Mouse (Mus musculus): ENCODE results near the gene Zfp933. TPM values are rescaled to one million over a fixed set of nuclear protein-coding genes. Genes with fewer than 3 reads are reported as not detected.
"Not testable (repeated sequence)": the region's sequence is repeated elsewhere in the genome, so short reads cannot be mapped to it uniquely, and the experiment has no call there.

The Zfp933 gene
- polyA plus RNA-seq, 1 experiment from 2014 or later: 4.5 TPM

DNA sequence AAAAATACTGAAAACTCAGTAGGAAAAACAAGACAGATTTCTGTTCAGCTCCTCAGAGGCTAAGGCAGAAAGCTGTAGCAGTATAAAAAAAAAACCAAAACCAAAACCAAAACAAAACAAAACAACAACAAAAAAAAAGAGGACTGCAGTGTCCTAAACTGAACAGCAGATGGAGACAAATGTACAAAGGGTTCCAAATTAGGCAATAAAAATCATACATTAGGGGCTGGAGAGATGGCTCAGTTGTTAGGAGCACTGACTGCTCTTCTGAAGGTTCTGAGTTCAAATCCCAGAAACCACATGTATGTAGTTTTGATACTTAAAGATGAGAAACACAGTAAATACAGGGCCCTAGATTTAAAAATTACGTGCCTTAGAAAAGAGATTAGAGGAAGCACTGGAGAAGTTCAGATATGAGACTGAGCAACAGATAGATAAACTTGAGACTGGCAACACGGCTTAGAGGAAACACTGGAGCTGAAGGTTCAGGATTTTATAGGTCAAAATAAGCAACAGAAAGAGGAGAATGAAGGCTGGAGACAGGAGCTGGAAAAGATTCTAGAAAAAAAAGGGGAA lies 33.5 kb downstream of the Zfp933 start:
- DNase-seq (peak; percentile 19), ATAC-seq (ENCODE audit: insufficient read depth) (no peak)
- no peak overlapping the region for H3K9ac ChIP-seq
- H3K27me3 ChIP-seq (ENCODE audit: insufficient read depth, low read length): no peaks in the 10 kb centered on the region
- no peak overlapping the region for H3K27ac ChIP-seq (ENCODE audit: low read depth)
- H3K4me3 ChIP-seq (ENCODE audit: low read depth, low read length): no peak overlapping the region
- H3K4me2 ChIP-seq: no peak overlapping the region
- 69% methylated on average over 2 of the region's 2 CpGs for WGBS
- peak; percentile 26 for TF ChIP-seq CTCF (IDR thresholded peaks at IDR 0.05; ENCODE audit: low read depth)
- H3K36me3 ChIP-seq (ENCODE audit: insufficient read depth): no peaks in the 10 kb centered on the region
- H3K4me1 ChIP-seq (ENCODE audit: insufficient read depth): no peaks in the 10 kb centered on the region
- H3K9me3 ChIP-seq (ENCODE audit: low read depth, low read length): peaks cover 3% of the 10 kb centered on the region; the same call in 1 of the 2 replicates

DNA sequence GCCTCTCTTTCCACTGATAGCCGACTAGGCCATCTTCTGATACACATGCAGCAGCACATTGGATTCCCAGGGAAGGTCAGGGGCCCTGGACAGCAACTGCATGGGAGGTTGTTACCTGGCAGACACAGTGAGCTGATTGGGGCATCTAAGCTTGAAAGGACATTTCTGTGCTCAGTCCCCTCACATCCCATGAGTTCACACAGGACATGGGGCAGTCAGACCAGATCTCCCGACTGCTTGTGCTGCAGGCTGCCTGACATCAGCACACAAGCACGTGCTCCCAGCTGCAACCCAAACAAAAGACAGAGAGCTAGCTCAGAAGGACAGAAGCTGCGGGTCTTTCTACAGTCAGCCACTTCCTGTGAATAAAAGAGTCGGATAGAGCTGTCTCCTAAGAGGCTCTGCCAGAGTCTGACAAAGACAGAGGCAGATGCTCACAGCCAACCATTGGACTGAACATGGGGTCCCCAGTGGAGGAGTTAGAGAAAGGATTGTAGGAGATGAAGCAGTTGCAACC lies 34.9 kb downstream of the Zfp933 start:
- DNase-seq: no peak
- no peaks in the 10 kb centered on the region for H3K4me1 ChIP-seq (ENCODE audit: insufficient read depth)
- no peak for TF ChIP-seq CTCF (IDR thresholded peaks at IDR 0.05; ENCODE audit: low read depth)
- no peaks in the 10 kb centered on the region for H3K9me3 ChIP-seq (ENCODE audit: low read depth, low read length)
- H3K9ac ChIP-seq: no peak overlapping the region
- WGBS: 42% methylated on average over 5 of the region's 5 CpGs
- no peaks in the 10 kb centered on the region for H3K27me3 ChIP-seq (ENCODE audit: insufficient read depth, low read length)
- no peaks in the 10 kb centered on the region for H3K36me3 ChIP-seq (ENCODE audit: insufficient read depth)
- H3K4me2 ChIP-seq: no peak overlapping the region
- no peak for ATAC-seq (ENCODE audit: insufficient read depth)
- no peak overlapping the region for H3K4me3 ChIP-seq (ENCODE audit: low read depth, low read length)
- no peak overlapping the region for H3K27ac ChIP-seq (ENCODE audit: low read depth)

DNA sequence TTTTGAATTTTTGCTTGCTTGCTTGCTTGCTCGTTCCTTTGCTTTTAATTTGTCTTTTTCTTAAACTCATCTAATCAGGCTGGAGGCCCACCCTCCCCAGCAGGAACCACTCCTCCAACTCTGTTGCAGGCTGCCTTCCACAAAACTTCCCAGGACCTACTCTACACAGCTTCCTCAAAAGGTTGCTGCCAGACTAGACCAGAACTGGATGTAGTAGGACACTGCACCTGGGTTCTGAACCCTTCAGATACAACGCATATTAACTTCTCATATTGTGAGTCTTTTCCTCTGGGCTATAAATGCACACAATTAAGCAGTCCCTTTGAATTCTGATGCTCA lies 38.2 kb downstream of the Zfp933 start:
- not testable (repeated sequence) for H3K27me3 ChIP-seq (ENCODE audit: insufficient read depth, low read length); H3K9me3 ChIP-seq (ENCODE audit: low read depth, low read length); DNase-seq; H3K4me1 ChIP-seq (ENCODE audit: insufficient read depth); H3K36me3 ChIP-seq (ENCODE audit: insufficient read depth); H3K9ac ChIP-seq; ATAC-seq (ENCODE audit: insufficient read depth); H3K27ac ChIP-seq (ENCODE audit: low read depth)
- peak overlapping the region; percentile 46 for H3K4me3 ChIP-seq (ENCODE audit: low read depth, low read length)
- 46% methylated on average over 2 of the region's 2 CpGs for WGBS
- H3K4me2 ChIP-seq: peak overlapping the region; percentile 67

DNA sequence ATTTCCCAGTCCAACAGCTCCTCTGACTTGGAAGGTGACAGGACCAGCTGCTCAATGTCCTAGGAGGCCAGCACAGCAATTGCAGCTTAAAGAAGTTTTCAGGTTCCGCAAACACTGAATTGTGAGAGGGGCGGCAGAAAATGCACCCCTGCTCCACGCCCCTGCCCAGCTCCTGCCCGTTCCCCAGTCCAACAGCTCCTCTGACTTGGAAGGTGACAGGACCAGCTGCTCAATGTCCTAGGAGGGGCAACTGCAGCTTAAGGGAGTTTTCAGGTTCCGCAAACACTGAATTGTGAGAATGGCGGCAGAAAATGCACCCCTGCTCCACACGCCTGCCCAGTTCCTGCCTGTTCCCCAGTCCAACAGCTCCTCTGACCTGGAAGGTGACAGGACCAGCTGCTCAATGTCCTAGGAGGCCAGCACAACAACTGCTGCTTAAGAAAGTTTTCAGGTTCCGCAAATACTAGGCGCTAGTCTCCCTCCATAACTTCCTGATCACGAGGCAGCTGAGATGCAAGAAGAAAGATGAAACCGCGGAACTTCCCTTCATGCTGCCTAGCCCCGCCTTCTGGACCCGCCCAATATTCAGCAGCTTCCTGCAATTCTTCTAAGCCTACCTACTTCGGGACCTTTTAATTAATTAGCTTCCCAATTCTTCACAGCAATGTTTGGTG lies 38.7 kb downstream of the Zfp933 start, which contains the start of gene Zfp984:
Zfp984 (minus strand) TSS at position 497 of the 674 bp plus-strand sequence.
- ATAC-seq (ENCODE audit: insufficient read depth): peak; percentile 79
- Histone ChIP-seq H3K9ac (peak within 1 kb of the TSS; percentile 59), H3K4me3 (ENCODE audit: low read depth, low read length) (peak within 1 kb of the TSS; percentile 46), H3K27ac (ENCODE audit: low read depth) (peak within 1 kb of the TSS; percentile 54; the same call in 1 of the 2 replicates), H3K4me2 (peak within 1 kb of the TSS; percentile 67)
- H3K4me1 ChIP-seq (ENCODE audit: insufficient read depth); H3K27me3 ChIP-seq (ENCODE audit: insufficient read depth, low read length); H3K36me3 ChIP-seq (ENCODE audit: insufficient read depth); H3K9me3 ChIP-seq (ENCODE audit: low read depth, low read length): not testable (repeated sequence)
- DNase-seq: peak; percentile 80
- WGBS: 8% methylated on average over 15 of the region's 15 CpGs

- H3K4me2 ChIP-seq: peak overlapping the region; percentile 67
- not testable (repeated sequence) for H3K27ac ChIP-seq (ENCODE audit: low read depth); H3K4me3 ChIP-seq (ENCODE audit: low read depth, low read length); H3K9ac ChIP-seq; H3K36me3 ChIP-seq (ENCODE audit: insufficient read depth); H3K27me3 ChIP-seq (ENCODE audit: insufficient read depth, low read length); H3K4me1 ChIP-seq (ENCODE audit: insufficient read depth); H3K9me3 ChIP-seq (ENCODE audit: low read depth, low read length); DNase-seq
- peak; percentile 47 for ATAC-seq (ENCODE audit: insufficient read depth)
- WGBS: 70% methylated on average over 4 of the region's 4 CpGs
These were observed 39.7 kb downstream of the Zfp933 start for GRCm38 (mm10) chr4:147808483-147808882.

DNA sequence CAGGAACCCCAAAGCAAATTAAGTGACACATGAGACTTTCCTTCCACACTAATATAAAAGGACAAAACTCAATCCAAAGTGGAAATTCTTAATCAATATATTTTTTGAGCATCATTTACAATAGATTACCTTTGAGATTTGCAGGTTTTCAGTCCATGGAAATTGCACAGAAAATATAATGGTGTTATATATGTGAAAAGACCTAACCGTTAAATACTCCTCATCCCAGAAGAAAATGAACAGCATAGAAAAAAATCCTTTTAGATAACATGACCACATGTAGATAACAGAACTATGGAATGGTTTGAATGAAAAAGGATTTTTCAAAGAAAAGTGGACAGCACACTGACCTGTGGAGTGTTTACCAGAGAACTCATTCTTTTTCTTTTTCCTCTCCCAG lies 52.9 kb downstream of the Zfp933 start:
- not testable (repeated sequence) for H3K4me3 ChIP-seq (ENCODE audit: low read depth, low read length); H3K4me2 ChIP-seq; H3K9me3 ChIP-seq (ENCODE audit: low read depth, low read length); H3K36me3 ChIP-seq (ENCODE audit: insufficient read depth); H3K9ac ChIP-seq; H3K27ac ChIP-seq (ENCODE audit: low read depth); ATAC-seq (ENCODE audit: insufficient read depth); DNase-seq; H3K27me3 ChIP-seq (ENCODE audit: insufficient read depth, low read length); H3K4me1 ChIP-seq (ENCODE audit: insufficient read depth)
- WGBS: 92% methylated on average over 1 of the region's 1 CpGs

DNA sequence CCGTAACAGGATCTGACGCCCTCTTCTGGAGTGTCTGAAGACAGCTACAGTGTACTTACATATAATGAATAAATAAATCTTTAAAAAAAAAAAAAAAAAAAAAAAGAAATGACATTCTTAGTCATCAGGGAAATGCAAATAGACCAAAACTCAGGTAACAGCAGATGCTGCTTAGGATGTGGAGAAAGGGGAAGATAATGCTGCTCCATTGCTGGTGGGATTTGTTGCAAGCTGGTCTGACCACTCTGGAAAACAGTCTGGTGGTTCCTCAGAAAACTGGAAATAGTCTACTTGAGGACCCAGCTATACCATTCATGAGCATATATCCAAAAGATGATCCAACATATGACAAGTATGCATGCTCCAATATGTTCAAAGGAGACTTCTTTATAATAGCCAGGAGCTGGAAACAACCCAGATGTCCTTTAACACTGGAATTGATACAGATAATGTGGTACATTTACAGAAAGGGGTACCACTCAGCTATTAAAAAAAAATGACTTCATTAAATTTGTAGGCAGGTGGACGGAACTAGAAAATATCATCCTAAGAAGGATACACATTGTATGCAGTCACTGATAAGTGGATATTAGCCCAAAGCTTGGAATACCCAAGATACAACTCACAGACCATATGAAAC lies 54.0 kb downstream of the Zfp933 start:
- H3K27me3 ChIP-seq (ENCODE audit: insufficient read depth, low read length); H3K4me2 ChIP-seq; H3K4me1 ChIP-seq (ENCODE audit: insufficient read depth); H3K9ac ChIP-seq; H3K4me3 ChIP-seq (ENCODE audit: low read depth, low read length); H3K9me3 ChIP-seq (ENCODE audit: low read depth, low read length); DNase-seq; H3K27ac ChIP-seq (ENCODE audit: low read depth); ATAC-seq (ENCODE audit: insufficient read depth); H3K36me3 ChIP-seq (ENCODE audit: insufficient read depth): not testable (repeated sequence)
- WGBS: 73% methylated on average over 1 of the region's 3 CpGs

DNA sequence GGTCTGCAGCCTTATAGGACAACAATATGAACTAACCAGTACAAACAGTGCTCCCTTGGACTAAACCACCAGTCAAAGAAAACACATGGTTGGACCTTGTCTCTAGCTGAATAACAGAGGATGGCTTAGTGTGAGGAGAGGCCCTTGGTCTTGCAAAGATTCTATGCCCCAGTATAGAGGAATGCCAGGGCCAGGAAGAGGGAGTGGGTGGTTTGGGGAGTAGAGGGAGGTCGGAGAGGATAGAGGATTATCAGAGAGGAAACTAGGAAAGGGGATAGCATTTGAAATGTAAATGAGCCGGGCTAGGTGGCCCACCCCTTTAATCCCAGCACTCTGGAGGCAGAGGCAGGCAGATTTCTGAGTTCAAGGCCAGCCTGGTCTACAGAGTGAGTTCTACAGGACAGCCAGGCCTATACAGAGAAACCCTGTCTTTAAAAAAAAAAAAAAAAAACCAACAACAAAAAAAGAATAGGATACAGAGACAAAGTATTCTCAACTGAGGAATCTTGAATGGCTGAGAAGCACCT lies 54.7 kb downstream of the Zfp933 start:
- not testable (repeated sequence) for H3K4me3 ChIP-seq (ENCODE audit: low read depth, low read length); H3K27ac ChIP-seq (ENCODE audit: low read depth); H3K27me3 ChIP-seq (ENCODE audit: insufficient read depth, low read length); H3K4me2 ChIP-seq; H3K9me3 ChIP-seq (ENCODE audit: low read depth, low read length); ATAC-seq (ENCODE audit: insufficient read depth); H3K9ac ChIP-seq; H3K4me1 ChIP-seq (ENCODE audit: insufficient read depth); DNase-seq; H3K36me3 ChIP-seq (ENCODE audit: insufficient read depth)
- WGBS: 68% methylated on average over 2 of the region's 2 CpGs

- H3K27me3 ChIP-seq (ENCODE audit: insufficient read depth, low read length); H3K4me3 ChIP-seq (ENCODE audit: low read depth, low read length); H3K27ac ChIP-seq (ENCODE audit: low read depth); H3K36me3 ChIP-seq (ENCODE audit: insufficient read depth); ATAC-seq (ENCODE audit: insufficient read depth); H3K4me1 ChIP-seq (ENCODE audit: insufficient read depth); H3K4me2 ChIP-seq; DNase-seq; H3K9ac ChIP-seq: not testable (repeated sequence)
- peaks cover 14% of the 10 kb centered on the region; the same call in 1 of the 2 replicates for H3K9me3 ChIP-seq (ENCODE audit: low read depth, low read length)
These were observed 56.4 kb downstream of the Zfp933 start for GRCm38 (mm10) chr4:147791729-147792128.
